Mouse (Mus musculus) duodenum, adult 2 months (tissue): ENCODE results near the gene Supv3l1. TPM values are rescaled to one million over a fixed set of nuclear protein-coding genes. Genes with fewer than 3 reads are reported as not detected.

Source experiments
- polyA plus RNA-seq: library from polyadenylated mRNA; depleted of rRNA; stranded (reverse); fragments of >200 nt; gene quantifications from 2 replicates; pipeline ENCODE4 v1.2.3, GENCODE M21; 2012; ENCODE audit warnings: low replicate concordance; rRNA removed

The Supv3l1 gene
- 9.6 and 10.7 TPM in 2 replicates for polyA plus RNA-seq

GRCm38 (mm10) chr10:62449364-62450279, at the start of gene Supv3l1, which contains the start of gene 4930507D05Rik:
Gene Supv3l1 (minus strand): TSS chr10:62449738.
Gene 4930507D05Rik (plus strand): TSS chr10:62449489.

GRCm38 (mm10) chr10:62486618-62487415, 37.3 kb upstream of the Supv3l1 start, which contains the start of gene Vps26a:
Gene Vps26a (minus strand): TSS chr10:62486805.

GRCm38 (mm10) chr10:62422255-62422654, 27.3 kb downstream of the Supv3l1 start, which contains the start of gene Hkdc1:
Gene Hkdc1 (minus strand): TSS chr10:62422491.

GRCm38 (mm10) chr10:62379808-62380207, 69.7 kb downstream of the Supv3l1 start, which contains the start of gene Hk1:
Gene Hk1 (minus strand): TSS chr10:62379908.

Other genes with a start within 250 kb of the Supv3l1 start
- gene Tspan15, start 218.5 kb downstream of the Supv3l1 start, polyA plus RNA-seq: 166 and 329 TPM in 2 replicates
- 1.4 and 4.9 TPM in 2 replicates for gene Tacr2, start 197.3 kb downstream of the Supv3l1 start, polyA plus RNA-seq
- gene Hk1, start 69.8 kb downstream of the Supv3l1 start, polyA plus RNA-seq: 9.6 and 13.5 TPM in 2 replicates
- 68.8 and 92.7 TPM in 2 replicates for gene Hkdc1, start 27.2 kb downstream of the Supv3l1 start, polyA plus RNA-seq
- 0.08 TPM in 1 of 2 replicates, not detected in the other for gene 4930507D05Rik, start 249 bp downstream of the Supv3l1 start, polyA plus RNA-seq
- gene Vps26a, start 37.1 kb upstream of the Supv3l1 start, polyA plus RNA-seq: 3.2 and 3.8 TPM in 2 replicates
- 5.9 and 6.0 TPM in 2 replicates for gene Srgn, start 77.7 kb upstream of the Supv3l1 start, polyA plus RNA-seq
- 10.6 and 11.5 TPM in 2 replicates for gene Kif1bp, start 128.7 kb upstream of the Supv3l1 start, polyA plus RNA-seq
- 1.4 and 2.7 TPM in 2 replicates for gene Ddx21, start 152.5 kb upstream of the Supv3l1 start, polyA plus RNA-seq
- gene Ddx50, start 201.5 kb upstream of the Supv3l1 start, polyA plus RNA-seq: 1.1 and 1.5 TPM in 2 replicates